ENCODE assay signal across 7 mouse cellular contexts in the genomic region with DNA sequence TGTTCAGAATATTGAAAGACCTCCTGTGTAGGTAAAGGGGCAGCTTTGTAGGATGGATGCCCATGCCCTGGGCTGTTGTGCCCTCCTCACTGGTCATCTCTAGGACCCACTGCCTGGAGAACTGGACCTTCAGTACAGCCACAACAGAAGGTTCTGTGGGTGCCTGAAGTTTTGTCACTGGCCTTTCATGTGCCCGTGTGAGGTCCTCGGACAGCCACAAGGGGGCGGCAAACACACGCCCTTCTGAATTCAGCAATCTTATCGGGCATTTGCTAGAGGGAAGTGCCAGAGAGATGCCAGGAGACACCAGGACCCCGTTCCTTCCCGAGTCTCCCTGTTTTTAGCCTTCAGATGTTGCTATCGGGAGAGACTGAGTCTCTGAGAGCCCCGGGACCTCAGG. TPM values are rescaled to one million over a fixed set of nuclear protein-coding genes. Genes with fewer than 3 reads are reported as not detected.
DNase-seq lines count a peak whose midpoint lies in the region; ATAC-seq and TF ChIP-seq lines count a peak whose summit lies in the region.

No protein-coding gene starts in this region.

- intact Hi-C loops in left cerebral cortex, postnatal 10 days (cut with DNase I): no loop called here

- no peak overlapping the region for H3K9ac ChIP-seq in forebrain, embryonic 14.5 days (ENCODE audit: low read length)
- no peak overlapping the region for H3K9ac ChIP-seq in hindbrain, embryonic 11.5 days (ENCODE audit: low read depth, low read length)

- H3K36me3 ChIP-seq in forebrain, embryonic 14.5 days (ENCODE audit: control insufficient read depth, insufficient read depth, low read length): no peaks in the 10 kb centered on the region
- no peaks in the 10 kb centered on the region for H3K36me3 ChIP-seq in hindbrain, embryonic 11.5 days (ENCODE audit: control insufficient read depth, insufficient read depth, low read length)
- H3K36me3 ChIP-seq in small intestine, adult 2 months (ENCODE audit: control insufficient read depth, insufficient read depth, low read length): no peaks in the 10 kb centered on the region

- no peak overlapping the region for H3K27ac ChIP-seq in forebrain, embryonic 14.5 days (ENCODE audit: low read depth, low read length)
- no peak overlapping the region for H3K27ac ChIP-seq in hindbrain, embryonic 11.5 days (ENCODE audit: low read depth, low read length)
- no peak overlapping the region for H3K27ac ChIP-seq in small intestine, adult 2 months (ENCODE audit: insufficient read depth, low read depth, low read length)

- WGBS in forebrain, embryonic 14.5 days: 3% methylated on average over 9 of the region's 9 CpGs
- WGBS in hindbrain, embryonic 11.5 days: 4% methylated on average over 9 of the region's 9 CpGs
- 2% methylated on average over 9 of the region's 9 CpGs for WGBS in small intestine, adult 2 months

- ATAC-seq in forebrain, embryonic 14.5 days: 0 out of 2 replicates have a peak, but pooled peaks have one; percentile 57
- no peak for ATAC-seq in hindbrain, embryonic 11.5 days (ENCODE audit: low FRiP score)
- peak; percentile 76 for ATAC-seq in megakaryocyte-erythroid progenitor cell, adult 5-6 weeks (replicated peaks; ENCODE audit: low FRiP score, low TSS enrichment, poor library complexity, severe bottlenecking)

- H3K9me3 ChIP-seq in forebrain, embryonic 14.5 days (replicated peaks; ENCODE audit: control insufficient read depth, low read length): no peaks in the 10 kb centered on the region
- no peaks in the 10 kb centered on the region for H3K9me3 ChIP-seq in hindbrain, embryonic 11.5 days (ENCODE audit: control insufficient read depth, low read length)

- no peak overlapping the region for H3K4me2 ChIP-seq in forebrain, embryonic 14.5 days (ENCODE audit: low read length)
- no peak overlapping the region for H3K4me2 ChIP-seq in hindbrain, embryonic 11.5 days (replicated peaks; ENCODE audit: low read depth, low read length)

- no peak overlapping the region for H3K4me3 ChIP-seq in forebrain, embryonic 14.5 days (ENCODE audit: low read depth, low read length)
- H3K4me3 ChIP-seq in hindbrain, embryonic 11.5 days (ENCODE audit: low read depth, low read length): no peak overlapping the region
- no peak overlapping the region for H3K4me3 ChIP-seq in small intestine, adult 2 months (ENCODE audit: low read depth, low read length)

- no peaks in the 10 kb centered on the region for H3K4me1 ChIP-seq in forebrain, embryonic 14.5 days (ENCODE audit: control insufficient read depth, insufficient read depth, low read length)
- H3K4me1 ChIP-seq in hindbrain, embryonic 11.5 days (replicated peaks; ENCODE audit: control insufficient read depth, insufficient read depth, low read length): no peaks in the 10 kb centered on the region
- H3K4me1 ChIP-seq in small intestine, adult 2 months (ENCODE audit: control insufficient read depth, insufficient read depth, insufficient read length, low read length): no peaks in the 10 kb centered on the region

- DNase-seq in MN1 (ENCODE audit: low spot score): peak; percentile 82
- peak; percentile 63 for DNase-seq in c-Kit-negative CD71-positive TER-119-positive erythroid progenitor cells, embryonic 14.5 days (ENCODE audit: low read depth, low spot score)
- peak; percentile 83 for DNase-seq in forebrain, embryonic 14.5 days (ENCODE audit: low spot score)
- peak; percentile 87 for DNase-seq in hindbrain, embryonic 11.5 days (ENCODE audit: low spot score)
- DNase-seq in left cerebral cortex, postnatal 10 days (ENCODE audit: extremely low spot score in 1 of 2, low spot score in 2 of 2): peak; percentile 66 to 78

- H3K27me3 ChIP-seq in forebrain, embryonic 14.5 days (replicated peaks; ENCODE audit: control insufficient read depth, insufficient read depth, low read length): no peaks in the 10 kb centered on the region
- H3K27me3 ChIP-seq in hindbrain, embryonic 11.5 days (ENCODE audit: control insufficient read depth, insufficient read depth, low read length): no peaks in the 10 kb centered on the region
- H3K27me3 ChIP-seq in small intestine, adult 2 months (ENCODE audit: control insufficient read depth, insufficient read depth, low read length): no peaks in the 10 kb centered on the region

- TF ChIP-seq CTCF in small intestine, adult 2 months (IDR thresholded peaks at IDR 0.05; ENCODE audit: extremely low read depth, insufficient read length, insufficient replicate concordance, low read depth, low read length): peak; percentile 96

- no peak for TF ChIP-seq POLR2A in small intestine, adult 2 months (IDR thresholded peaks at IDR 0.05; ENCODE audit: low read depth, low read length)

RNA-seq across cellular contexts. Expression of a gene that starts 32.9 kb away (rescaled TPM):
- polyA plus RNA-seq in forebrain, embryonic 14.5 days (2014; fragmentation: Nextera tagmentation; extraction: Ambion mirVana): 4.1 and 5.5 TPM in 2 replicates
- 1.5 and 2.2 TPM in 2 replicates for polyA plus RNA-seq in hindbrain, embryonic 11.5 days (2014; fragmentation: Nextera tagmentation; extraction: Ambion mirVana)
- total RNA-seq in left cerebral cortex, postnatal 10 days (2021): 10 to 100 TPM; 12.3 to 12.7 TPM
- total RNA-seq in megakaryocyte-erythroid progenitor cell, adult 5-6 weeks (2014; fragmentation: Nextera tagmentation): 4.5 TPM in 1 of 2 replicates, not detected in the other
- 0.57 TPM in 1 of 2 replicates, not detected in the other for total RNA-seq in megakaryocyte-erythroid progenitor cell, adult 5-6 weeks (2017)
- polyA plus RNA-seq in small intestine, adult 2 months (2012; rRNA removed): 10.0 and 10.6 TPM in 2 replicates

RNA-seq across cellular contexts. Expression of a gene that starts 45.6 kb away (rescaled TPM):
- 1.1 and 1.3 TPM in 2 replicates for polyA plus RNA-seq in forebrain, embryonic 14.5 days (2014; fragmentation: Nextera tagmentation; extraction: Ambion mirVana)
- polyA plus RNA-seq in hindbrain, embryonic 11.5 days (2014; fragmentation: Nextera tagmentation; extraction: Ambion mirVana): 3.0 and 3.4 TPM in 2 replicates
- 1 to 10 TPM; 4.2 to 5.3 TPM for total RNA-seq in left cerebral cortex, postnatal 10 days (2021)
- total RNA-seq in megakaryocyte-erythroid progenitor cell, adult 5-6 weeks (2014; fragmentation: Nextera tagmentation): 22.5 and 26.6 TPM in 2 replicates
- 4.8 and 10.8 TPM in 2 replicates for total RNA-seq in megakaryocyte-erythroid progenitor cell, adult 5-6 weeks (2017)
- polyA plus RNA-seq in small intestine, adult 2 months (2012; rRNA removed): 23.5 and 31.9 TPM in 2 replicates

RNA-seq across cellular contexts. Expression of a gene that starts 52.9 kb away (rescaled TPM):
- 0.15 and 0.56 TPM in 2 replicates for polyA plus RNA-seq in forebrain, embryonic 14.5 days (2014; fragmentation: Nextera tagmentation; extraction: Ambion mirVana)
- polyA plus RNA-seq in hindbrain, embryonic 11.5 days (2014; fragmentation: Nextera tagmentation; extraction: Ambion mirVana): 0.39 and 0.90 TPM in 2 replicates
- 1 to 10 TPM; 1.5 to 2.6 TPM for total RNA-seq in left cerebral cortex, postnatal 10 days (2021)
- 6.4 and 11.9 TPM in 2 replicates for total RNA-seq in megakaryocyte-erythroid progenitor cell, adult 5-6 weeks (2014; fragmentation: Nextera tagmentation)
- total RNA-seq in megakaryocyte-erythroid progenitor cell, adult 5-6 weeks (2017): 3.4 TPM in 1 of 2 replicates, not detected in the other
- 6.3 and 7.1 TPM in 2 replicates for polyA plus RNA-seq in small intestine, adult 2 months (2012; rRNA removed)
